Mouse (Mus musculus) hindbrain, embryonic 14.5 days (tissue): ENCODE results near the gene Cdc42se2. TPM values are rescaled to one million over a fixed set of nuclear protein-coding genes. Genes with fewer than 3 reads are reported as not detected.

Experiments
- ATAC-seq: fragments of 200-750 bp; cut with Nextera tagmentation; 2 replicates; pipeline ENCODE4 v1.8.0; 2017; ENCODE audit warnings: moderate number of reproducible peaks, mild to moderate bottlenecking, moderate TSS enrichment, moderate library complexity; ENCODE audit not compliant: low FRiP score
- DNase-seq: peaks from one replicate; pipeline ENCODE4 v3.0.0-alpha.2; 2015; ENCODE audit warnings: low spot score
- H3K27ac ChIP-seq: fragments of 300-500 bp; sonication (generic); 2 replicates; pipeline ENCODE4 v1.5.1; 2014; ENCODE audit warnings: mild to moderate bottlenecking, moderate library complexity
- H3K27me3 ChIP-seq: fragments of 300-500 bp; sonication (generic); 2 replicates; pipeline ENCODE4 v1.6.1; 2014; ENCODE audit warnings: mild to moderate bottlenecking, low read length, mixed read lengths; ENCODE audit not compliant: control insufficient read depth, insufficient read depth
- H3K36me3 ChIP-seq: fragments of 300-500 bp; sonication (generic); replicated peaks from 2 replicates; pipeline ENCODE4 v1.6.1; 2014; ENCODE audit not compliant: control insufficient read depth, insufficient read depth
- H3K4me1 ChIP-seq: fragments of 300-500 bp; sonication (generic); replicated peaks from 2 replicates; pipeline ENCODE4 v1.6.1; 2014; ENCODE audit warnings: antibody characterized with exemption, low read length, mixed read lengths; ENCODE audit not compliant: control insufficient read depth, insufficient read depth
- H3K4me2 ChIP-seq: fragments of 300-500 bp; sonication (generic); replicated peaks from 2 replicates; pipeline ENCODE4 v1.6.1; 2014; ENCODE audit warnings: mild to moderate bottlenecking, moderate library complexity
- H3K4me3 ChIP-seq: fragments of 300-500 bp; sonication (generic); replicated peaks from 2 replicates; pipeline ENCODE4 v1.5.1; 2014; ENCODE audit warnings: mild to moderate bottlenecking, low read length
- H3K9ac ChIP-seq: fragments of 300-500 bp; sonication (generic); 2 replicates; pipeline ENCODE4 v1.6.1; 2014
- H3K9me3 ChIP-seq: fragments of 300-500 bp; sonication (generic); 2 replicates; pipeline ENCODE4 v1.6.1; 2016; ENCODE audit warnings: low read length; ENCODE audit not compliant: control insufficient read depth
- WGBS: fragments of 180-500 bp; shearing (Covaris S2); extraction: QIAGEN DNeasy Blood & Tissue Kit; methylation state at CpG from one replicate; pipeline ENCODE4 v1.1.7; 2014; 5-methylcytosine and 5-hydroxymethylcytosine counted together
- polyA plus RNA-seq: library from polyadenylated mRNA; unstranded; fragments of >200 nt; fragmentation: Nextera tagmentation; extraction: Ambion mirVana; gene quantifications from 2 replicates; pipeline ENCODE4 v1.2.1, GENCODE M21; 2014

Cdc42se2 gene
- polyA plus RNA-seq, 1 experiment from 2014 or later = 147 TPM

GRCm38 (mm10) chr11:54751502-54751901 lies 36.0 kb downstream of the Cdc42se2 start:
- 44% methylated on average over 4 of the region's 4 CpGs for WGBS
- Histone ChIP-seq H3K36me3 (peaks cover 27% of the 10 kb centered on the region), H3K9me3 (no peaks in the 10 kb centered on the region), H3K4me1 (peaks cover 28% of the 10 kb centered on the region), H3K4me2 (no peak overlapping the region), H3K9ac (no peak overlapping the region), H3K4me3 (no peak overlapping the region), H3K27ac (no peak overlapping the region), H3K27me3 (no peaks in the 10 kb centered on the region)
- DNase-seq (no peak), ATAC-seq (no peak)

- H3K27me3 ChIP-seq = no peaks in the 10 kb centered on the region
- H3K36me3 ChIP-seq = peaks cover 31% of the 10 kb centered on the region
- no peak overlapping the region for H3K4me3 ChIP-seq
- H3K4me1 ChIP-seq = 0 out of 2 replicates have a peak, but pooled peaks cover 3% of the 10 kb centered on the region
- no peak for DNase-seq
- H3K9me3 ChIP-seq = no peaks in the 10 kb centered on the region
- H3K4me2 ChIP-seq = no peak overlapping the region
- no peak overlapping the region for H3K9ac ChIP-seq
- ATAC-seq = no peak
- H3K27ac ChIP-seq = no peak overlapping the region
Observed at GRCm38 (mm10) chr11:54748891-54749290, 38.6 kb downstream of the Cdc42se2 start.

GRCm38 (mm10) chr11:54744231-54744630 lies 43.2 kb downstream of the Cdc42se2 start:
- no peak overlapping the region for H3K4me2 ChIP-seq
- WGBS = 89% methylated on average over 1 of the region's 1 CpGs
- no peaks in the 10 kb centered on the region for H3K4me1 ChIP-seq
- no peak for DNase-seq
- peaks cover 29% of the 10 kb centered on the region for H3K36me3 ChIP-seq
- H3K9ac ChIP-seq = no peak overlapping the region
- no peak for ATAC-seq
- no peak overlapping the region for H3K4me3 ChIP-seq
- no peaks in the 10 kb centered on the region for H3K27me3 ChIP-seq
- H3K9me3 ChIP-seq = no peaks in the 10 kb centered on the region
- no peak overlapping the region for H3K27ac ChIP-seq

GRCm38 (mm10) chr11:54741330-54741729 lies 46.1 kb downstream of the Cdc42se2 start:
- no peak for ATAC-seq

GRCm38 (mm10) chr11:54739012-54739750 lies 48.3 kb downstream of the Cdc42se2 start:
- H3K27ac ChIP-seq = no peak overlapping the region
- DNase-seq (no peak), ATAC-seq (no peak)
- WGBS = 90% methylated on average over 4 of the region's 4 CpGs
- H3K4me1 ChIP-seq = no peaks in the 10 kb centered on the region
- H3K4me2 ChIP-seq = no peak overlapping the region
- no peaks in the 10 kb centered on the region for H3K27me3 ChIP-seq
- no peak overlapping the region for H3K9ac ChIP-seq
- H3K4me3 ChIP-seq = no peak overlapping the region
- H3K36me3 ChIP-seq = peaks cover 35% of the 10 kb centered on the region
- no peaks in the 10 kb centered on the region for H3K9me3 ChIP-seq

More at GRCm38 (mm10) chr11:54741330-54741729, 46.1 kb downstream of the Cdc42se2 start:
- Histone ChIP-seq H3K4me2 (no peak overlapping the region), H3K27ac (no peak overlapping the region), H3K36me3 (peaks cover 34% of the 10 kb centered on the region), H3K4me1 (no peaks in the 10 kb centered on the region), H3K9ac (no peak overlapping the region), H3K4me3 (no peak overlapping the region), H3K9me3 (no peaks in the 10 kb centered on the region), H3K27me3 (no peaks in the 10 kb centered on the region)
- DNase-seq = no peak
- WGBS = 98% methylated on average over 2 of the region's 2 CpGs

GRCm38 (mm10) chr11:54736903-54737302 lies 50.6 kb downstream of the Cdc42se2 start:
- ATAC-seq (no peak), DNase-seq (no peak)
- no peak overlapping the region for H3K27ac ChIP-seq
- no peak overlapping the region for H3K4me2 ChIP-seq
- no peak overlapping the region for H3K4me3 ChIP-seq
- WGBS = 93% methylated on average over 3 of the region's 5 CpGs
- peaks cover 35% of the 10 kb centered on the region for H3K36me3 ChIP-seq
- H3K9ac ChIP-seq = no peak overlapping the region
- H3K9me3 ChIP-seq = no peaks in the 10 kb centered on the region
- no peaks in the 10 kb centered on the region for H3K27me3 ChIP-seq
- no peaks in the 10 kb centered on the region for H3K4me1 ChIP-seq

- Histone ChIP-seq H3K27ac (no peak overlapping the region), H3K4me2 (no peak overlapping the region), H3K4me3 (no peak overlapping the region), H3K27me3 (no peaks in the 10 kb centered on the region), H3K36me3 (peaks cover 33% of the 10 kb centered on the region), H3K4me1 (no peaks in the 10 kb centered on the region), H3K9ac (no peak overlapping the region), H3K9me3 (no peaks in the 10 kb centered on the region)
- ATAC-seq = no peak
- 96% methylated on average over 1 of the region's 1 CpGs for WGBS
- no peak for DNase-seq
Observed at GRCm38 (mm10) chr11:54735114-54735513, 52.4 kb downstream of the Cdc42se2 start.

GRCm38 (mm10) chr11:54733546-54733945 lies 53.9 kb downstream of the Cdc42se2 start:
- peaks cover 25% of the 10 kb centered on the region for H3K36me3 ChIP-seq
- no peak overlapping the region for H3K4me2 ChIP-seq
- ATAC-seq (no peak), DNase-seq (no peak)
- no peak overlapping the region for H3K4me3 ChIP-seq
- no peak overlapping the region for H3K27ac ChIP-seq
- no peaks in the 10 kb centered on the region for H3K27me3 ChIP-seq
- 57% methylated on average over 7 of the region's 7 CpGs for whole genome bisulfite sequencing
- no peaks in the 10 kb centered on the region for H3K9me3 ChIP-seq
- no peaks in the 10 kb centered on the region for H3K4me1 ChIP-seq
- no peak overlapping the region for H3K9ac ChIP-seq

GRCm38 (mm10) chr11:54731367-54731766 lies 56.1 kb downstream of the Cdc42se2 start:
- no peak for ATAC-seq

GRCm38 (mm10) chr11:54730931-54731330 lies 56.5 kb downstream of the Cdc42se2 start:
- Histone ChIP-seq H3K4me3 (no peak overlapping the region), H3K9me3 (no peaks in the 10 kb centered on the region), H3K9ac (no peak overlapping the region), H3K4me2 (no peak overlapping the region), H3K27ac (no peak overlapping the region), H3K4me1 (no peaks in the 10 kb centered on the region), H3K36me3 (peaks cover 13% of the 10 kb centered on the region), H3K27me3 (no peaks in the 10 kb centered on the region)
- ATAC-seq (no peak), DNase-seq (no peak)
- WGBS = 91% methylated on average over 5 of the region's 5 CpGs

More at GRCm38 (mm10) chr11:54731367-54731766, 56.1 kb downstream of the Cdc42se2 start:
- Histone ChIP-seq H3K4me3 (no peak overlapping the region), H3K4me1 (no peaks in the 10 kb centered on the region), H3K27me3 (no peaks in the 10 kb centered on the region), H3K27ac (no peak overlapping the region), H3K36me3 (peaks cover 17% of the 10 kb centered on the region), H3K4me2 (no peak overlapping the region), H3K9me3 (no peaks in the 10 kb centered on the region), H3K9ac (no peak overlapping the region)
- WGBS = 87% methylated on average over 7 of the region's 7 CpGs
- no peak for DNase-seq
